Mouse (Mus musculus) kidney, postnatal 4 days (tissue): ENCODE measurements around the gene Fam181a.

ENCODE experiments used
- DNase-seq, 2 experiments: peaks; one replicate each; pipeline ENCODE4 v3.0.0; 2021; ENCODE audit warnings: mixed read lengths in 2 of 2

Fam181a gene

DNA sequence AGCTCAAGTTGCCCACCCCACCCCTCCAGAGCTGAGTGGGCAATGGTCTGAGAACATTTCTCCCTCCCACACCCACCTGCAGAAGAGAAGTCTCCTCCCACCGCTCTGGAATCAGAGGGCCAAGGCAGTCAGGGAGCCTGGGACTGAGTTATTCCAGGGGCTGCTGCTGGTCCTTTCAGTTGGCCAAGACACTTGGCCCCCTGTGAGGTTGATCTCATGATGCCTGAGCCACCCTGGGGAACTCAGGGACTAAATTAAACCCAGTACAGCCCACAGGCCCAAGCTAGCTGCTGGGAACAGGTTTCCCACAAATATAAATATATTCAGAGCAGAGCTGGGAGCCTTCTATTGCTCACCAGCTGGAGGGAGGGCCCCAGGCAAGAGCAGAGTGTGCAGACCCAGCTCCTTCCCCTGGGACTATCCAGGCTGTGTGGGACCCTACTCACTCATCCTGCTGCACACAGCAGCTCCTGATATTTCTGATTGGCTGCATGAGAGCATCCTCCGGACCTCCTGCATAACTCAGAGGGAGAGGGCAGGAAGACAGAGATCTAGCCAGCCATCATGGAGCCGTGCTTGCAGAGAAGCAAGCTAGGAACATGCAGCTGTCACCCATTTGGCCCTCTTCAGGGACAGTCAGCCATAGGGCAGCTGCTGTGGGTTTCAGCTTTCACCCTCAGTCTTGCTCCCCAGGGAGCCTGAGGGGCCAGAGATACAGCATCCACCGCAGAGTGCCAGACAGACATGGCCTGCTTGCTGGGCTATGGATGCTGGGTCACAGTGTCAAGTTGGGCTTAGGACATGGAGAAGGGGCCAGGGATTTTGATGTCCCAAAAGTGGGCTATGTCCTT is 48.4 kb downstream of the Fam181a start:
- no peak for DNase-seq

DNA sequence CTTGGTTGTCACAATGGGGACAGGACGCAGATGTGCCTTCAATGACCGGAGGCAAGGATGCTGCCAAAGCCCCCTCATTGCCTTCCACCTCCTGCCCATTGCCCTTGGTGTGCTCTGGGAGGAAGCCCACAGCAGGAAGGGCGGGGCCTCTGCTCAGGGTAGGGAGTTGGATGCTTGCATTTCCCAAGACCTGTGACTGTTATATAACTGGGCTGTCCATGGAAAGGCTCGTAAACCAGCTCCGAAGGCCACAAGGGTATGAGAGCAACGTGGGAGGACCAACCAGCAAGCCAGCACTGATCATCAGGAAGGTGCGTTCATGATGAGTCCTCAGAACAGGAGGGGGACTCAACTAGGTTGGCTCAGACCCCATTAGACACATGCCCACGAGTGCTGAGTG is 50.0 kb downstream of the Fam181a start:
- no peak for DNase-seq

DNA sequence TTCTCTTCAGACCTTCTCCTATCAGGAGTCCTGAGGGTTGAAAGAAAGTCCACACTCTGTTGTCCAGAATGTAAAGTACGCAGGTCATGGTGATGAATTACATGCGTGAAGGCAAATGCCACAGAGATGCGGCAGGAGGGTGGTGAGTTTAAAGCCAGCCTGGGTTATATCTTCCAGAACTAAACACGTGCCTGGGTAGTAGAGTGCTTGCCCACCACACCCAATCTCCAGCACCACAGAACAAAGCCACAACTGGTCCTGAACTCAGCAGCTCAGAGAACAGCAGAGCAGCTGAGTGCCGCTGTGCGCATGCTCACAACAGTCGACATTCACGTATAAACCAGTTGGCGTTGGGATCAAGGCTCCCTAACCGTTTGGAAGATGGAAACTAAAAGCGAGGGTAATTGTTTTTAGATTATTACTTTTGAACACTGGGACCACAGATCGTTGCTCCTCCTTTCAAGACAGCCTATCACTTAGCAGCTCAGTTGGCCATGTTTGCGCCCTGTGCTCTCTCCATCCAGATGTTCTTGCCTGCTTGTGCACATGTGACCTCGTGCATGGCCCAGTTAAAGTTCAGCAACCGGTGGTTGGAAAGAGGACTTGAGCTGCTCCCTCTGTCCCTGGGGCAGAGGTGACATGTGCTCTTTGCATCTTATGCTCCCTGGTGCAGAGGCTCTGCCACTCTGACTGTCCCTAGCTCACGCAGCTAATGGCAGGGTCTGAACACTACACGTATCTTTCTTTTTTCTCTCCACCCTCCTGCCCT is 50.9 kb downstream of the Fam181a start:
- no peak for DNase-seq

GRCm38 (mm10) chr12:103362336-103362735 is 51.6 kb downstream of the Fam181a start:
- DNase-seq: no peak
